Mouse (Mus musculus) small intestine, adult 2 months (tissue): ENCODE results near the gene Thrsp. TPM values are rescaled to one million over a fixed set of nuclear protein-coding genes. Genes with fewer than 3 reads are reported as not detected.
A peak's percentile ranks its signal among the peaks of the same experiment; 100 is the strongest.

Experiments used
- H3K27ac ChIP-seq: fragments of 200-500 bp; 2 replicates; pipeline ENCODE4 v1.5.1; 2012; ENCODE audit warnings: low read depth, low read length, control low read depth, inconsistent platforms; ENCODE audit not compliant: insufficient read depth
- H3K27me3 ChIP-seq: fragments of 200-500 bp; 2 replicates; pipeline ENCODE4 v1.6.1; 2012; ENCODE audit warnings: mild to moderate bottlenecking, moderate library complexity, low read length, inconsistent platforms; ENCODE audit not compliant: control insufficient read depth, insufficient read depth
- H3K36me3 ChIP-seq: fragments of 200-500 bp; 2 replicates; pipeline ENCODE4 v1.6.1; 2012; ENCODE audit warnings: mild to moderate bottlenecking, low read length, control low read depth, inconsistent platforms; ENCODE audit not compliant: control insufficient read depth, insufficient read depth
- H3K4me1 ChIP-seq: fragments of 200-500 bp; 2 replicates; pipeline ENCODE4 v1.6.1; 2012; ENCODE audit warnings: low read length, inconsistent platforms, mixed read lengths; ENCODE audit not compliant: control insufficient read depth, insufficient read depth, insufficient read length
- H3K4me3 ChIP-seq: fragments of 200-500 bp; 2 replicates; pipeline ENCODE4 v1.5.1; 2012; ENCODE audit warnings: low read depth, mild to moderate bottlenecking, control low read depth, inconsistent platforms, low read length, moderate library complexity
- CTCF ChIP-seq: fragments of 200-500 bp; IDR thresholded peaks from 2 replicates; pipeline ENCODE4 v1.5.1; 2012; ENCODE audit warnings: low read depth, mild to moderate bottlenecking, control low read depth, inconsistent platforms, low read length, moderate library complexity, mixed read lengths; ENCODE audit not compliant: insufficient replicate concordance, insufficient read length; ENCODE audit errors: extremely low read depth
- POLR2A ChIP-seq: fragments of 200-500 bp; IDR thresholded peaks from 2 replicates; pipeline ENCODE4 v1.6.1; 2012; ENCODE audit warnings: low read depth, mild to moderate bottlenecking, control low read depth, inconsistent platforms, low read length, moderate library complexity
- WGBS: fragments of 180-500 bp; shearing (Covaris S2); methylation state at CpG from one replicate; pipeline ENCODE4 v1.1.7; 2018; 5-methylcytosine and 5-hydroxymethylcytosine counted together
- polyA plus RNA-seq: library from polyadenylated mRNA; depleted of rRNA; stranded (reverse); fragments of >200 nt; gene quantifications from 2 replicates; pipeline ENCODE4 v1.2.3, GENCODE M21; 2012

The Thrsp gene
- polyA plus RNA-seq, 1 experiment = 2.8 TPM

DNA sequence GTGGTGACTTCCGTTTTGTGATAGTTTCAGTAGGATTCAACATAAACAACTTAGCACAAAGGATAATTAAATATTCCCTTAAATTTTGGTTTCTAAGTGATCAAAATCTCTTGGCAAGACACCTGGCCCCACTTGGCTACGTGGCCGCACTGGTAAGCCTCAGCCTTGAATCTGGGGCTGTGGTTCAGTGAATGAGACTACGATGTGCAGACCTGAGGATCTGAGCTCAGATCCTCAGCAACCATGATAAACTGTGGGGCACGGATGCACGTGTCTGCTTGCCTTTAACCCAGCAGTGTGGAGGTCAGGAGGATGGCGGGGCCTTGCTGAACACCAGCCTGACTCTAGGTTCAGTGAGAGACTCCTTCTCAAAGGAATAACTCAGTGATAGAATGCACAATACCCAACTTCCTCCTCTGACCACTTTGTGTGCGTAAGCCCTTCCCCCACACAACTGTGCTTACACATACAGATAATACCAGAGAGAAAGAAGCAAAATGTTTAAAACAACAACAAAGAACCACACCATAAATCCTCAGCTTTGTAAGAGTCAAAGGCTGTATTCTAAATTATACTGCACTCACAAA is 29.9 kb downstream of the Thrsp start:
- no peak for TF ChIP-seq POLR2A
- TF ChIP-seq CTCF = no peak

DNA sequence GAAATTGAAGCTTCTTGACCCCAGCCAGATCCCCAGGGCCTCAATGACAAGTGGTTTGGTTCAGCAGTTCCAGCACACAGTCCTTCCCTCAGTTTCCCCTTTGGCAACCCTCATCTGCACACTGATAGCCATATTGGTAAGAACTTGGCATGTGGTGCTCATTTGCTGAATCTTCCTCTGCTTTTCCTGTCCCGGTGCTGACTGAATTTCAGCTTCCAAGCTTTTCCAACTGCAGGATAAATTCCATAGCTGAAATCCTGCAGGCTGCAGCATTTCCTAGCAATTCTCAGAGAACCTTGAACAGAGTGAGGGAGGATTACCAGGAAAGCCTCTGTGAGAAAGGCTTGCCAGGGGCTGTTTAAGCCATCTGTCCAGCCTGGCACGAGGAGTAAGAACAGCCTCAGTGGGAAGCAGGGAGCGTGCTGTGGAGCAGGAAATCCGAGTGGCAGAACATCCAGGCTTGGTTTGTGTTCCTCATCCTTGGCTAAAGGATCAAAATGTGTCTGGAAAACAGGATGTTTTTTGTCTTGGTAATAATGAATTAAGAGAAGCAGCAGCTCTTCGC is 30.6 kb downstream of the Thrsp start:
- H3K27ac ChIP-seq = peak overlapping the region; percentile 33
- peaks cover 25% of the 10 kb centered on the region for H3K36me3 ChIP-seq
- H3K4me1 ChIP-seq = peaks cover 5% of the 10 kb centered on the region; the same call in 1 of the 2 replicates
- H3K27me3 ChIP-seq = no peaks in the 10 kb centered on the region
- 85% methylated on average over 5 of the region's 5 CpGs for WGBS
- TF ChIP-seq CTCF (no peak), POLR2A (no peak)
- no peak overlapping the region for H3K4me3 ChIP-seq

More for the DNA sequence above, 29.9 kb downstream of the Thrsp start:
- H3K27ac ChIP-seq = no peak overlapping the region
- no peaks in the 10 kb centered on the region for H3K27me3 ChIP-seq
- no peak overlapping the region for H3K4me3 ChIP-seq
- peaks cover 5% of the 10 kb centered on the region; the same call in 1 of the 2 replicates for H3K4me1 ChIP-seq
- H3K36me3 ChIP-seq = peaks cover 22% of the 10 kb centered on the region
- 87% methylated on average over 8 of the region's 8 CpGs for WGBS

DNA sequence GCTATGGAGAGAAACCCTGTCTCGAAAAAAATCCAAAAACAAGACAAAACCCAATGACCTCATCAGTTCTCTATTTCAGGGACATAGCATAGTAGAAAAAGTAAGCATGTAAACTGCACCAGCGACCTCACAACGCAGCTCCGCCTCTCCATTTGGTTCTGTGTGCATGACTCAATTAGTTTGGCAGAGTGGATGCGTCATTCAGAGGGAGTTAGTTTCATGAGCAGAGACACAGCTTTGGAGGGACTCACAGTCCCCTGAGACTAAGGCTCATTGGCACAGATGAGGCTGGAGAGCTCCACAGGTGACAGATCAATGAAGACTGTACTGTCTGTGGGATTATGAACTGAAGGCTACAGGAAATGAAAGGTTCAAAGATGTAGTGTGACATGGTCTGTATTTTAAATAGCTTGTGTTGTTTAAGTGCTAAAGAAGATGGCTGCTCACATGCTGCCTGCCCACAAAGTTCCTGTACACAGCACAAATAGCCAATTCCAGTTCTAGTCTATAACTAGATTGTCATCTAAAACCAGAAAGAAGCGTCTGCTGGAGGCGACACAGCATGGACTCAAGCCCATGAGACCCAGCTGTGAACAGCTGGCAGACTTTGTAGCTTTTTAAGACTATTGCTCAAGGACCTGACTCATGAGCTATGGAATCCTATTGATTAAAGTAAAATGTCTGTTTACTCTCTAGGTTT is 31.3 kb downstream of the Thrsp start:
- Histone ChIP-seq H3K27me3 (no peaks in the 10 kb centered on the region), H3K36me3 (peaks cover 28% of the 10 kb centered on the region), H3K4me3 (no peak overlapping the region), H3K27ac (peak overlapping the region; percentile 49), H3K4me1 (peaks cover 5% of the 10 kb centered on the region; the same call in 1 of the 2 replicates)
- no peak for TF ChIP-seq POLR2A
- TF ChIP-seq CTCF = no peak
- 88% methylated on average over 7 of the region's 7 CpGs for WGBS

DNA sequence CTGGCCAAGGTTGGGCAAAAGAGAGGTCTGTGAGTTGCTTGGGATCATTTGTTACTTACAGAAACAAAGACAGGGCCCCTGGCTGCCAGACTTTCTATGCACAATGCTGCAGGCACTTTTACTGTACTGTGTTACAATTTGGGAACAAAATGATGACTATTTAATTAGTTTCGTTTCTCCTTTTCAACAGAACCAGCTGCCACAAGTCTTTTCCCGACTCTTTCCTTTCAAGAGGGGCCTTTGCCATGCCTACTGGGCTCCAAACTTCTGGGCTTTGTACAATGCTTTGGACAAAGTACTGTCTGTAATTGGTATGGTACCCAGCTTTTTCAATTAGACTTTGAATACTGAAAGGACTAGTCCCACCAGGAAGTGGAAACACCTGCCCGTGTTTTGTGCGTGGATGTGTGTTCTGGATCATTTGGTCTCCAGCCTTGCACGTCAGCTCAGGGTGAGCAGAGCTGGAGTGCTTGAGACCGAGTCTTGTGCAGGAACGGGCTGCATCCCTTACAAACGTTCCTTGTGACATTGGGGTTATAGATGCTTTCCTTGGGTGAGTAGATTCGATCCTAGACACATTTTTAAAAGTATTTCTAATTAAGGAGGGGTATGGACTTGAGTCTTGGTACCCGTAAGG is 33.9 kb downstream of the Thrsp start:
- no peak for TF ChIP-seq POLR2A
- TF ChIP-seq CTCF = no peak
- Histone ChIP-seq H3K27me3 (no peaks in the 10 kb centered on the region), H3K27ac (no peak overlapping the region), H3K4me3 (no peak overlapping the region), H3K36me3 (peaks cover 35% of the 10 kb centered on the region), H3K4me1 (peaks cover 5% of the 10 kb centered on the region; the same call in 1 of the 2 replicates)
- WGBS = 91% methylated on average over 10 of the region's 10 CpGs

DNA sequence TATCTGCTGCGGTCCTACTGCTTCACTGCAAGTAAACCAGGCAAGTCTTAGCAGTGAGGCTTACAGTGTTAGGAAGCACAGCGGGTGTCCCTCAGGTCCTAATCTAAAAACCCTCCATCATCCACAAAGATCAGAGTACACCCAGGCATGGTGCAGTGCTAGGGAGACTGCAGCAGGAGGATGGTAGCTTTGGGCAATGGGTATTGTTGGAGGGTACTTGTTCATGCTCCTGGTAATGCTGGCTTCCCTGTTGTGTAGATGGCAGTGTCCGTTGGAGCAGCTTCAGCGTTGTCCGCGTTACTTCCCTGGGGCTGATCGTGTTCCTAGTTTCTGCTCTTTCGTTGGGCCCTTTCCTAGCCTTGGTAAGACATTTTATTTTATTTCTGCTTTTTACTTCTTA is 34.9 kb downstream of the Thrsp start:
- Histone ChIP-seq H3K36me3 (peaks cover 37% of the 10 kb centered on the region), H3K4me3 (no peak overlapping the region), H3K4me1 (peaks cover 5% of the 10 kb centered on the region; the same call in 1 of the 2 replicates), H3K27ac (no peak overlapping the region), H3K27me3 (no peaks in the 10 kb centered on the region)
- TF ChIP-seq CTCF (no peak), POLR2A (no peak)
- 95% methylated on average over 8 of the region's 8 CpGs for WGBS

DNA sequence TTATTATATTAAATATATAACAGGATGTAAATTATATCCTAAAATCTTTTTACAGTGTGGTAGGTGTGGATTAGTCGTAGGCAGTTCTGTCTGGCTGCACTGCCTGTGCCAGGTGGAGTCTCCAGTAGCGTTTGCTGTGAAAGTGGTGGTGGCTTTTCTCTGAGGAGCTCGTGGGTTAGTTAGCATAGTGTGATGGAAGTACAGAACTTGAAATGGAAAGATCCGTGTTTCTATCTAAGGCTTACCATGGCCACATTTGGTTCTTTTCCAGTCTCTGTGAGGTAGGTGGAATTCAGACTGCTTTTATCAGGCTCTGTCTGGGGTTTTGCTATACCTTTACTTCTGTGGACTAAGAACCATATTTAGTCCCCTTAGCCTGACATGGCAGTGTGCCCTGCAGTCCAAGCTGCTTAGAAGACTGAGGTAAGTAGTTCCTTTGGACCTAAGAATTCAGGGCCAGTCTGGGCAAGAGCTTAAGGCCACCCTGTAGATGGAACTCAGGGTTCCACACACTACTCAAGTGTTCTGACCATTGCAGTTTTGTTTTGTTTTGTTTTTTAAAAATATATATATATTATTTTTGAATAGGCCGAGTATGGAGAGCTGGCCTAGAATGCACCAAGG is 36.9 kb downstream of the Thrsp start:
- H3K4me1 ChIP-seq = peaks cover 4% of the 10 kb centered on the region; the same call in 1 of the 2 replicates
- 86% methylated on average over 5 of the region's 5 CpGs for WGBS
- no peaks in the 10 kb centered on the region for H3K27me3 ChIP-seq
- H3K27ac ChIP-seq = no peak overlapping the region
- H3K36me3 ChIP-seq = peaks cover 31% of the 10 kb centered on the region
- H3K4me3 ChIP-seq = no peak overlapping the region
- TF ChIP-seq CTCF (no peak), POLR2A (no peak)

DNA sequence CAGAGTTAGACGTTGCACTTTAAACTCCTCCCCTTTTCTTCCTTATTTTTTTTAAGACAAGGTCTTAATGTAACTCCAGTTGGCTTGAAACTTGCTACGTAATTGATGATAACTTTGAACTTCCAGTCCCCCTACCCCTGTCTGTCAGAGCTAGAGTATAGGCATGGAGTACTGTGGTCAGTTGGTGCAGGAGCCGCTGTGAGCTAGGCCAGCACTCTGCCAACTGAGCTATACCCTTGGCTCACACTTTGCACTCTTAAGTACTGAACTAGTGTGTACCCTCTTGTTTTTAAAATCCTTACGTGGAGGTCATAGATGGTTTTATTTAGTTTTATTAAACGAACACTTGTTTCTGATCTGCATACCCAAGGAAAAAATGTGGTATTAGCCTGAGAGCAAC is 38.2 kb downstream of the Thrsp start:
- peaks cover 36% of the 10 kb centered on the region for H3K36me3 ChIP-seq
- H3K27ac ChIP-seq = no peak overlapping the region
- TF ChIP-seq POLR2A (no peak), CTCF (no peak)
- WGBS = 85% methylated on average over 5 of the region's 5 CpGs
- H3K4me1 ChIP-seq = peaks cover 3% of the 10 kb centered on the region; the same call in 1 of the 2 replicates
- H3K4me3 ChIP-seq = no peak overlapping the region
- no peaks in the 10 kb centered on the region for H3K27me3 ChIP-seq
